Mouse (Mus musculus) heart, embryonic 12.5 days (tissue): ENCODE results near the gene Klhl29. TPM values are rescaled to one million over a fixed set of nuclear protein-coding genes. Genes with fewer than 3 reads are reported as not detected.
A peak's percentile ranks its signal among the peaks of the same experiment; 100 is the strongest.

Experiments
- ATAC-seq: fragments of 200-750 bp; cut with Nextera tagmentation; 2 replicates; pipeline ENCODE4 v1.8.0; 2017; ENCODE audit warnings: moderate TSS enrichment, moderate library complexity; ENCODE audit not compliant: insufficient number of reproducible peaks, low FRiP score
- H3K27ac ChIP-seq: fragments of 300-500 bp; sonication (generic); 2 replicates; pipeline ENCODE4 v1.5.1; 2016; ENCODE audit warnings: mild to moderate bottlenecking, moderate library complexity; ENCODE audit not compliant: poor library complexity, severe bottlenecking
- H3K27me3 ChIP-seq: fragments of 300-500 bp; sonication (generic); replicated peaks from 2 replicates; pipeline ENCODE4 v1.6.1; 2016; ENCODE audit warnings: mild to moderate bottlenecking, moderate library complexity
- H3K36me3 ChIP-seq: fragments of 300-500 bp; sonication (generic); 2 replicates; pipeline ENCODE4 v1.6.1; 2016; ENCODE audit warnings: mild to moderate bottlenecking, moderate library complexity
- H3K4me1 ChIP-seq: fragments of 300-500 bp; sonication (generic); replicated peaks from 2 replicates; pipeline ENCODE4 v1.6.1; 2016; ENCODE audit warnings: mild to moderate bottlenecking
- H3K4me2 ChIP-seq: fragments of 300-500 bp; sonication (generic); 2 replicates; pipeline ENCODE4 v1.6.1; 2016; ENCODE audit warnings: mild to moderate bottlenecking, moderate library complexity
- H3K4me3 ChIP-seq: fragments of 300-500 bp; sonication (generic); 2 replicates; pipeline ENCODE4 v1.5.1; 2016; ENCODE audit warnings: mild to moderate bottlenecking
- H3K9ac ChIP-seq: fragments of 300-500 bp; sonication (generic); 2 replicates; pipeline ENCODE4 v1.6.1; 2016; ENCODE audit warnings: mild to moderate bottlenecking, moderate library complexity
- H3K9me3 ChIP-seq: fragments of 300-500 bp; sonication (generic); replicated peaks from 2 replicates; pipeline ENCODE4 v1.6.1; 2016; ENCODE audit warnings: mild to moderate bottlenecking, moderate library complexity
- WGBS: fragments of 180-500 bp; shearing (Covaris S2); methylation state at CpG from one replicate; pipeline ENCODE4 v1.1.7; 2016; 5-methylcytosine and 5-hydroxymethylcytosine counted together
- polyA plus RNA-seq: library from polyadenylated mRNA; unstranded; fragments of >200 nt; fragmentation: Nextera tagmentation; extraction: Ambion mirVana; gene quantifications from 2 replicates; pipeline ENCODE4 v1.2.1, GENCODE M21; 2016

Gene Klhl29
- polyA plus RNA-seq, 1 experiment from 2014 or later, result 0.42 TPM

- Histone ChIP-seq H3K36me3 (no peaks in the 10 kb centered on the region), H3K9ac (no peak overlapping the region), H3K9me3 (no peaks in the 10 kb centered on the region), H3K27ac (no peak overlapping the region), H3K4me1 (peaks cover 42% of the 10 kb centered on the region), H3K4me2 (no peak overlapping the region), H3K27me3 (no peaks in the 10 kb centered on the region), H3K4me3 (no peak overlapping the region)
- WGBS, result 85% methylated on average over 13 of the region's 13 CpGs
- no peak for ATAC-seq
Measured at GRCm38 (mm10) chr12:5249068-5249467, 126.4 kb downstream of the Klhl29 start.

- Histone ChIP-seq H3K36me3 (no peaks in the 10 kb centered on the region), H3K9ac (no peak overlapping the region), H3K4me2 (no peak overlapping the region), H3K27ac (no peak overlapping the region), H3K9me3 (no peaks in the 10 kb centered on the region), H3K4me1 (peaks cover 42% of the 10 kb centered on the region), H3K4me3 (no peak overlapping the region), H3K27me3 (no peaks in the 10 kb centered on the region)
- ATAC-seq, result 0 out of 2 replicates have a peak, but pooled peaks have one; percentile 33
- WGBS, result 9% methylated on average over 6 of the region's 6 CpGs
Measured at GRCm38 (mm10) chr12:5247505-5247904, 128.0 kb downstream of the Klhl29 start.

GRCm38 (mm10) chr12:5246721-5247341, 128.7 kb downstream of the Klhl29 start:
- WGBS, result 57% methylated on average over 15 of the region's 15 CpGs
- Histone ChIP-seq H3K4me1 (peaks cover 42% of the 10 kb centered on the region), H3K9me3 (no peaks in the 10 kb centered on the region), H3K4me3 (no peak overlapping the region), H3K36me3 (no peaks in the 10 kb centered on the region), H3K27ac (no peak overlapping the region), H3K9ac (no peak overlapping the region), H3K4me2 (no peak overlapping the region), H3K27me3 (no peaks in the 10 kb centered on the region)
- ATAC-seq, result no peak

GRCm38 (mm10) chr12:5246193-5246621, 129.3 kb downstream of the Klhl29 start:
- peak; percentile 46; the same call in 1 of the 2 replicates for ATAC-seq
- H3K9ac ChIP-seq, result no peak overlapping the region
- no peak overlapping the region for H3K4me3 ChIP-seq
- no peak overlapping the region for H3K4me2 ChIP-seq
- no peaks in the 10 kb centered on the region for H3K36me3 ChIP-seq
- H3K27ac ChIP-seq, result no peak overlapping the region
- no peaks in the 10 kb centered on the region for H3K27me3 ChIP-seq
- WGBS, result 41% methylated on average over 9 of the region's 9 CpGs
- H3K4me1 ChIP-seq, result peaks cover 42% of the 10 kb centered on the region
- H3K9me3 ChIP-seq, result no peaks in the 10 kb centered on the region

- Histone ChIP-seq H3K27me3 (no peaks in the 10 kb centered on the region), H3K9ac (no peak overlapping the region), H3K27ac (no peak overlapping the region), H3K4me2 (no peak overlapping the region), H3K36me3 (no peaks in the 10 kb centered on the region), H3K4me1 (peaks cover 41% of the 10 kb centered on the region), H3K4me3 (no peak overlapping the region), H3K9me3 (no peaks in the 10 kb centered on the region)
- no peak for ATAC-seq
- 62% methylated on average over 4 of the region's 4 CpGs for WGBS
Measured at GRCm38 (mm10) chr12:5245207-5245597, 130.3 kb downstream of the Klhl29 start.

GRCm38 (mm10) chr12:5244431-5245206, 130.9 kb downstream of the Klhl29 start:
- WGBS, result 76% methylated on average over 10 of the region's 10 CpGs
- peaks cover 39% of the 10 kb centered on the region for H3K4me1 ChIP-seq

GRCm38 (mm10) chr12:5243867-5244266, 131.6 kb downstream of the Klhl29 start:
- Histone ChIP-seq H3K4me3 (no peak overlapping the region), H3K4me2 (no peak overlapping the region), H3K9ac (no peak overlapping the region), H3K36me3 (no peaks in the 10 kb centered on the region), H3K9me3 (no peaks in the 10 kb centered on the region), H3K4me1 (peaks cover 46% of the 10 kb centered on the region), H3K27me3 (no peaks in the 10 kb centered on the region), H3K27ac (no peak overlapping the region)
- 81% methylated on average over 6 of the region's 6 CpGs for WGBS
- no peak for ATAC-seq

More at GRCm38 (mm10) chr12:5244431-5245206, 130.9 kb downstream of the Klhl29 start:
- Histone ChIP-seq H3K9ac (no peak overlapping the region), H3K4me3 (no peak overlapping the region), H3K27ac (no peak overlapping the region), H3K4me2 (no peak overlapping the region), H3K9me3 (no peaks in the 10 kb centered on the region), H3K36me3 (no peaks in the 10 kb centered on the region), H3K27me3 (no peaks in the 10 kb centered on the region)
- ATAC-seq, result no peak

GRCm38 (mm10) chr12:5243449-5243848, 132.0 kb downstream of the Klhl29 start:
- no peaks in the 10 kb centered on the region for H3K9me3 ChIP-seq
- peaks cover 50% of the 10 kb centered on the region for H3K4me1 ChIP-seq
- no peaks in the 10 kb centered on the region for H3K27me3 ChIP-seq
- H3K4me2 ChIP-seq, result no peak overlapping the region
- no peak overlapping the region for H3K27ac ChIP-seq
- no peak for ATAC-seq
- no peak overlapping the region for H3K9ac ChIP-seq
- no peaks in the 10 kb centered on the region for H3K36me3 ChIP-seq
- H3K4me3 ChIP-seq, result no peak overlapping the region
- WGBS, result 69% methylated on average over 4 of the region's 4 CpGs

GRCm38 (mm10) chr12:5242551-5243330, 132.7 kb downstream of the Klhl29 start:
- H3K4me3 ChIP-seq, result no peak overlapping the region
- 83% methylated on average over 8 of the region's 8 CpGs for WGBS
- H3K4me1 ChIP-seq, result peaks cover 50% of the 10 kb centered on the region
- no peak overlapping the region for H3K27ac ChIP-seq
- no peak overlapping the region for H3K4me2 ChIP-seq
- no peaks in the 10 kb centered on the region for H3K27me3 ChIP-seq
- H3K9me3 ChIP-seq, result no peaks in the 10 kb centered on the region
- H3K9ac ChIP-seq, result no peak overlapping the region
- no peak for ATAC-seq
- no peaks in the 10 kb centered on the region for H3K36me3 ChIP-seq

DNA sequence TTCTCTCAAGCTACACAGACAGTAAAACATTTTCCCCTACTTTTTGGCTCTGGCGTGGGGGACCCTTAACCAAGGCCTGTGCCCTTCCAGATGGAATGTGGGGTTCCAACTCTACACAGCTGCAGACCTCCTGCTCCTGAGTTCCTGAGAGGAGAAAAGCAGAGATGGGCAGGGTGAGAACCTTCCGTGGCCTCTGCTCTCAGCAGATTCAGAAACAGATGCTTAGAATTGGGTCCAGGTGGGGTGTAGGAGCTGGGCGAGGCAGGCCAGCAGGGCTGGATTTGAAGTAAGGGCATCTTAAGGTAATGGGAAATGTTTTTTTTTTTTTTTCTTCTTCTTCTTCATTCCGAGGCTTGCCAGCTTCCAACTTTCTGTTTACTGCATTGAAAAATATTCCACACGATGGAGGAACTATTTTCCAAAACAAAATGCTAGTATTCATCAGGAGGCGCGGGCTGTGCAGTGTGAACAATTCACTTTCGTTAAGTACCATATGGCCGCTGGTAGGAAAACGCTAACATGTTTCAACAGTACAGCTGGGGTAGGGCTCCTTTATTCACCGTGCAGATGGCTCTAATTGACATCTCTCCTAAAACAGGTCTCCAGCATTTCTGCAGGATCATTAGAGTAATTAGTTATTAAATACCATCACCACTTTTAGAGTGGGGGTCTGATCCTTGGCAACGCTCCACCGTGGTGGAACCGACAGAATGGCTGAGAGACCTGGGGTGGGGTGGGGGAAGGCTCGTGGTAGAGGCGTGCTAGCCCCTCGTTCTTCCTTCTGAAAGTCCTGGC, 135.8 kb downstream of the Klhl29 start:
- H3K4me2 ChIP-seq, result no peak overlapping the region
- 82% methylated on average over 17 of the region's 17 CpGs for WGBS
- H3K27ac ChIP-seq, result no peak overlapping the region
- H3K9me3 ChIP-seq, result no peaks in the 10 kb centered on the region
- no peaks in the 10 kb centered on the region for H3K27me3 ChIP-seq
- H3K4me1 ChIP-seq, result peaks cover 36% of the 10 kb centered on the region
- H3K4me3 ChIP-seq, result no peak overlapping the region
- no peak for ATAC-seq
- no peaks in the 10 kb centered on the region for H3K36me3 ChIP-seq
- no peak overlapping the region for H3K9ac ChIP-seq
